Mouse (Mus musculus) mouse trophoblast stem cell (cell line): Measurements from ENCODE around the gene Tenm2.

Experiments used
- in situ Hi-C, 2 experiments: fragments of 300-500 bp; cut with MseI, MboI; formaldehyde crosslinking; loops; 2 replicates in 1 of 2; 3 replicates in 1 of 2; pipeline ENCODE4 v1.15.1; 2025

The Tenm2 gene

GRCm38 (mm10) chr11:36140411-36140810 is 1095.4 kb downstream of the Tenm2 start:
- in situ Hi-C loops: no loop called here

DNA sequence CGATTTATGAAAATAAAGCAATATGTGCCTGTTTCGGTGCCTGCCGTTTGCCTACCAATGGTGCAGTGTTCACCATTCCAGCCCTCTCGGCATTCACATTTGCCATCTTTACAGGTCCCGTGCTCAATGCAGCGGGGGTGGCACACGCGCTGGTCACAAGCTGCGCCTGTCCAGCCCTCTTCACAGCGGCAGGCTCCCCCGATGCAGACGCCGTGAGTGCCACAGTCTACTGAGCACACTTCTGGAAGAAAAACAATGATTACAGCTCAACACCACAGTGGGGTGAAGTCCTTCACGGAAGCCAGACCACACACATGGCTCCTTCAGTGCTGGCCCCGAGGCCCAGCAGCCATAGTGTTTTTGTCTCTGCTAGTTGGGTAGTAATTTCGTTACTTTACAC is 1096.2 kb downstream of the Tenm2 start:
- in situ Hi-C loops: no loop called here

GRCm38 (mm10) chr11:36137840-36138239 is 1097.9 kb downstream of the Tenm2 start:
- in situ Hi-C loops: no loop called here

DNA sequence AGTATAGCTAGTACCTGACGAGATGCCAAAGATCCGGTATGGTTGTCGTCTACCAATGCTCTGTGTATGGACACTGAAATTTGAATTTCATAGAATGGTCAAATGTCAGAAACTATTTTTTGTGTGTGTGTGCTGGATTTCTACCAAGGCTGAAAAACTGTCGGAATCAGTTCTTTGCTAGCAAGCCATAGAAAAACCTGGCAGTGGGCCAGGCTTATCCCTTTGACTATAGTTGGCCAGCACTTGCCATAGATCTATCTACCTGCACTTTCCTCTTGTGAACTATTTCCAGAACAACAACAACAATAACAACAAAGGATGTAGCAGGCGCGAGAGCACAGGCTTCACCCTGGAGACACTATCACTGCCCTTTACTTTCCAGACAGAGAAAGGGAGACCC is 1098.5 kb downstream of the Tenm2 start:
- in situ Hi-C loops: no loop called here

GRCm38 (mm10) chr11:36134645-36135044 is 1101.1 kb downstream of the Tenm2 start:
- in situ Hi-C loops: no loop called here

DNA sequence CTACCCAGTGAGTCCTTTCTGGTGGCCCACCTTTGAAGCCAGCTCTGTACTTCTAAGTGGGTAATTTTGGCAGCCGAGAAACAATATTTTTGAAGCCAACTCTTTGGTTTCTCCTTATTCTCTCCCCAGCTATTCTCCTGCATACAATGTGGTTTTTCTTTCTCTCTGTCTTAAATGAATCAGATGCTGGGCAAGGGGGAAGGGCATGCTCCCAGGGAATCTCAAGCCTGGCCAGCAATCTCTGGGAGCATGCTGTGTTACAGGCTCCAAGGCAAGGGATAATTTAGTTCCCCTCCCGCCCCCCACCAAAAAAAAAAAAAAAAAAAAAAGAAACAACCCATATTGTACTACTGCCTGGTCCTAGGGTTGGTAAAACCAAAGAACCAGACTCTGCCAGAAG is 1112.5 kb downstream of the Tenm2 start:
- in situ Hi-C loops: no loop called here

- in situ Hi-C loops: no loop called here
These were observed 1114.3 kb downstream of the Tenm2 start for GRCm38 (mm10) chr11:36121410-36121929.

DNA sequence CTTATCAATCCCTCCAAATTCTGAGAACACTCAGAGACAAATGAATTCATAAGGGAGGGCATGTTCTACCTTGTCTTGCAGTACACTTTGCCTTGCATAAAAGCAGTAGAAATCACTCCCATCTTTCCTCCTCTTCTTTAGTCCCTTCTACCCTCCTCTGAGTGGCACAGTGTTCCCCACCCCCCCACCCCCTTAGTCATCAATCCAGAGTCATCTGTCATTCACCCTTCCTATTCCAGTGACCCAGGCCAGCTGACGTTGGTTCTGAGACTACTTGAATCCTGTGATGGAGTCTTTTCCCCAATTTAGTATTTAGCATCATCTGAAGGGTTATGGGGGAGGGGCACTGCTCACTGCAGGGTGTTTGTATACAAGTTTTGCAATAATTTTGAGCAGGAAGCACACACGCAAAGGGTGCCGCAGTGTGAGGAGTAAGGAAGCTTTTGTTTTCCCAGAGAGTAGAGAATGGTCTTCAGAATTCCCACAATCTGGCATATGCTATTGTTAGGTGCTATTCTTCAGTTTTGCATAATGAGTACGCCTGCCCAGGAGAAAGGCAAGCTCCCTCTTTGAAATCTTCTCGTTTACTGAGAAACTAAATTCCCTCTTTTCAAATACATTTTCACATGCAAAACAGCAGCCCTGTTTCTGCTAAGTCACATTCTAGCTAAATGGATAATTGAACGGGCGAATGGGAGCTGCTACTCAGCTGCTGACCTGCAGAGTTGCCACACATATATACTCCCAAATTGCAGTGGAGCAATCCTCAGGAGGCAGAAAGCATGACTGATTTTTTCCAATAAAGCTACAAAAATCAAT is 1115.0 kb downstream of the Tenm2 start:
- in situ Hi-C loops: no loop called here

- in situ Hi-C loops: no loop called here
These were observed 1122.4 kb downstream of the Tenm2 start for GRCm38 (mm10) chr11:36113326-36113725.

DNA sequence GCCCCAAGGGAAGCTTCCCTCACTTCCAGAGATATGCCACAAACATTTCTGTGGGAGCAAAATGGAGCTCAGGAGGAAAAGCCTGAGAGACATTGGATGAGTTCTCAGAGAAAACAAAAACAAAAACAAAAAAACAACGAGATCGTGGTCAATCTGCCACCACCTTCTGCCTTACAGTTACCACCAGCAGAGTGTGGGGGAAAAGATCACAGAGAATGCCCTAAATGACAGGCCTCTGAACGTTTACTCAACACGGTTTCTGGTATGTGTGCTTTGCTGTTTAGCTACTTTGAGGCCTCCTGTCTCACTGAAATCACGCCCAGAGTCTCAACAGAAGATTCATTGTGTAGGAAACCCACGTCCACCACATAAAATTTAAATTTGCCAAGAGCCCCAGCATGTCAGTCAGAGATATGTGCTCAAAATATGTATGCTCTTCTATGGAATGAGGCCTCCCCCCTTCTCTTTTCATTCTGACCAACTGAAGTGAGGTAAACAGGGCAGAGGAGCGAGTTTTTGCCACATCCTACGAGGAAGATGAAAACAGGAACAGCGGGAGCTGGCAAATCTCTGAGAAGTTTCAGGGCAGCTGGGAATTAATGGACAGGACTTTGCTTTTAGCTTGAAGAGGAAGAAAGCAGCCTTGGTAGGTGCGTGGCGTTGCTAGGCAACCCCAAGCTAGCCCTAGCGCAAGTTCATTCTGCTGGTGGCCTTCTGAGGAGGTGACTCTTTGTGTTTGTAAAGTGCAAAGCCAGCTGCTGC is 1126.6 kb downstream of the Tenm2 start:
- in situ Hi-C loops: no loop called here

- in situ Hi-C loops: no loop called here
These were observed 1127.9 kb downstream of the Tenm2 start for GRCm38 (mm10) chr11:36107840-36108239.

GRCm38 (mm10) chr11:36106639-36107038 is 1129.1 kb downstream of the Tenm2 start:
- in situ Hi-C loops: no loop called here

DNA sequence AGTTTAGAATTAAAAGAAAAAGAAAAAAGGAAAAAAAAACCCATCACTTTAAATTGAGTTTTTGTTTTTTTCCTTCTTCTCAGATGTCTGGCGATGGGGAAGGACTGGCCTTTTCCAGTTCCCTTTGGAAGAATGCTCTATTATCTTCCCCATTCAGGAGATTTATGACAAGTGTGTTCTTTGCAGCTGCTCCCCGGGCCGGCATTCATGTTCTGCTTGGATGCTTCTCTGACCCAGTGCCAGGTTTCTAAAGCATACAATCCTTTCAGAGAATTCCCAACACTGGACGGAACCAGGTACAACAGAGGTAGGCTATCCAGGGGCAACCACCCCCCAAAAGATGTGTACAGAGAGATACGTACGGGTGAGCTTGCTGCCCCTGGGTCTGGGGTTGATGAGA is 1132.2 kb downstream of the Tenm2 start:
- in situ Hi-C loops: no loop called here

- in situ Hi-C loops: no loop called here
These were observed 1139.5 kb downstream of the Tenm2 start for GRCm38 (mm10) chr11:36096219-36096618.

DNA sequence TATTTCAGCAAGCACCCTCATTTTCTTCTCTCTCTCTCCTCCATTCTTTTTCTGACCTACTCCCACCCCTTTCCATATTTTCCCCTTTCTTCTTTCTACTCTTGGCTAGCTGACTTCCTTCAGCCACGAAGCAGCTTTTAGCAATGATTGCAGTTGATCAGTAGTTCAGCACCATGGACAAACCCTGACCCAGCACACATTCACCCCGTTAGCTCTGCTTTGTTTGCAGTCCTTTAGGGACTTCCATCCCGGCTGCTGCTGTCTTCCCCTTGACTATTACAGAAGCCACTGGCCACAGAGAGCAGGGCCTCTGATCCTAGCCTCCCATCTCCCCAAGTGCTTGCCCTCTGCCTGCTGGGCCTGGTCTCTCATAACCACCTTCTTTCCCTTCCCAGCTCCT is 1145.6 kb downstream of the Tenm2 start:
- in situ Hi-C loops: no loop called here

DNA sequence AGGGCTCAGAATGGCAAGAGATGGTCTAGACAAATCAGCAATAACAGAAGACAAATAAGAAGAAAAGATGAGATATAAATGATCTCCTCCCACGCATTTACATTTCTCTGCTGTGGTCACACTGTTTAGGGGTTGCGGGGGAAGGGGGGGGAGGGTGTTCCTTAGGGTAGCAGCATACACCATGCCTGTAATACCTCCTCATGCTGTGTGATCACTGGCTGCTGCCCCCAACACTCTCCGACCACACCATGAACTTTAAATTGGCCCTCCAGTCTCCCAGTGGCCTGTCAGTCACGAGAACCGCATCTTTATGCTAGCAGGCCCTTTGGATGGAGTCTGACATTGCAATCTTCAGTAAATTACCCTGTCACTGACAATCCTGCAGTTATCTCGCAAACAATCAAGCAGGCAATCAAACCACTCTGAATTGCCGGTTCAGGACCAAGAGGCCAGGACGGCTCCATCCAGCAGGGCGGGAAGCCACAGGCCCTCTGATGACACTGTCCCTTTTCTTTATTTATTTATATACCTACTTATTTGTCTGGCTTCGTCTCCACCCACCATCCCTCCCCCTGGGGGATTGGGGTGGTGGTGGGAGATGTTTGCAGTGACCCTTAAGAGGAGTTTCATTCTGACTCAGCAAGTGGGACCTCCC is 1154.2 kb downstream of the Tenm2 start:
- in situ Hi-C loops: no loop called here

GRCm38 (mm10) chr11:36080766-36081165 is 1155.0 kb downstream of the Tenm2 start:
- in situ Hi-C loops: no loop called here

DNA sequence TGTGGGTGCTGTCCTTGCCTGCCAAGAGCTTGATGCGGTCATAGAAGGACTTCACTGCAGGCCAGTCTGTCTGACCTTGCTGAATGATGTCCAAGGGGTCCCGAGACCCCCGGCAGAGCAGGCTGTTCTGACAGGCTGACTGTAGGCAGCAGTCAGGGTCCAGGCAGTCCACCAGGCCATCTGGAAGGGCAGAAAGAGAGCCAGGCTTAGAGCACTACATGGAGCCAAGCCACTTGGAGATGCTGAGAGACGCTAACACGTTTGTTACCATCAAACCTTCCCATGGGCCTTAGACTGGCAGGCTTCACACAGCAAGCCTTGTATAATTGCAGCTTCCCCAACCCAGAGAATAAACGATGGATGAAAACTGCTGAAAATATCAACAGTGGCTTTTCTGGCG is 1157.4 kb downstream of the Tenm2 start:
- in situ Hi-C loops: no loop called here

DNA sequence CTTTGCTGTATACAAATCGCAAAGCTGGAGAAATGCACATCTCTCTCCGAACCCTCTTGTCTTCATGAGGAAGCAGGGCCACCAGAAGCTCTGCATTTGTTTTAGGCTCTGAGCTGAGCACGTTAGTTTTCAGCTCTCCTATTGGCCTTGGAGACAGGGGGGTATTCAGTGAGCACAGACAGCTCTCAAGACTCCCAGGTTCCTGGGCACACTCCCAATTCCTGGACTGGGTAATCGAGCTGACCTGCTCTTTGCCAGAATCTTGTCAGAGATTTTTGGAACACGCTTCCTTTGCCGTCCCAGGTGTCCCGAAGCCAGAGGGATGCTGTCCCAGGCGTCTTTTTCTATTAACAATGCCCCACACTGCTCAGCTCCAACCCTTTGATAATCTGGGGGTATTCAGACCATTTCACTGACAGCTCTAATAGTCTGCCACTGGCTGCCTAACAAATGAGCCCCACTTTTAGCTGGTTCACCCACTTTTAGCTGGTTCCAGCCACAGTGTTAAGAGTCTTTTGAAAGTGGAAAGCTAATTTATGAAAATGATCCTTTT is 1161.7 kb downstream of the Tenm2 start:
- in situ Hi-C loops: no loop called here

GRCm38 (mm10) chr11:36073074-36073818 is 1162.5 kb downstream of the Tenm2 start:
- in situ Hi-C loops: no loop called here

GRCm38 (mm10) chr11:36072646-36073045 is 1163.1 kb downstream of the Tenm2 start:
- in situ Hi-C loops: no loop called here
